Mouse (Mus musculus) heart, postnatal 0 days (tissue): ENCODE measurements at regions not wholly inside any gene's neighbourhood (a gene's known extent, or its start where the extent isn't known, plus 50 kb on each side); places are given as distances from the start of the nearest gene placed in this dataset.

Source experiments
- ATAC-seq: fragments of 200-750 bp; cut with Nextera tagmentation; 2 replicates; pipeline ENCODE4 v1.8.0; 2017; ENCODE audit warnings: low read depth, moderate number of reproducible peaks, moderate library complexity; ENCODE audit not compliant: insufficient read depth
- DNase-seq: peaks from one replicate; pipeline ENCODE4 v3.0.0-alpha.2; 2016; ENCODE audit warnings: low spot score
- H3K27ac ChIP-seq: fragments of 300-500 bp; sonication (generic); 2 replicates; pipeline ENCODE4 v1.5.1; 2014; ENCODE audit warnings: low read depth, mild to moderate bottlenecking
- H3K27me3 ChIP-seq: fragments of 300-500 bp; sonication (generic); 2 replicates; pipeline ENCODE4 v1.6.1; 2014; ENCODE audit warnings: low read length, mixed read lengths; ENCODE audit not compliant: control insufficient read depth, insufficient read depth
- H3K36me3 ChIP-seq: fragments of 300-500 bp; sonication (generic); replicated peaks from 2 replicates; pipeline ENCODE4 v1.6.1; 2014; ENCODE audit warnings: low read length, mixed read lengths; ENCODE audit not compliant: control insufficient read depth, insufficient read depth
- H3K4me1 ChIP-seq: fragments of 300-500 bp; sonication (generic); 2 replicates; pipeline ENCODE4 v1.6.1; 2014; ENCODE audit warnings: antibody characterized with exemption; ENCODE audit not compliant: control insufficient read depth, insufficient read depth
- H3K4me2 ChIP-seq: fragments of 300-500 bp; sonication (generic); 2 replicates; pipeline ENCODE4 v1.6.1; 2014; ENCODE audit warnings: low read depth, mild to moderate bottlenecking, low read length, moderate library complexity
- H3K4me3 ChIP-seq: fragments of 300-500 bp; sonication (generic); 2 replicates; pipeline ENCODE4 v1.5.1; 2014; ENCODE audit warnings: low read depth, low read length
- H3K9ac ChIP-seq: fragments of 300-500 bp; sonication (generic); replicated peaks from 2 replicates; pipeline ENCODE4 v1.6.1; 2014; ENCODE audit warnings: low read depth, low read length, mixed read lengths
- H3K9me3 ChIP-seq: fragments of 300-500 bp; sonication (generic); replicated peaks from 2 replicates; pipeline ENCODE4 v1.6.1; 2016; ENCODE audit warnings: low read length; ENCODE audit not compliant: control insufficient read depth
- CTCF ChIP-seq: IDR thresholded peaks from 2 replicates; pipeline ENCODE4 v1.5.1; 2016; ENCODE audit warnings: antibody characterized with exemption, control low read depth, low read depth
- EP300 ChIP-seq: IDR thresholded peaks from 2 replicates; pipeline ENCODE4 v1.6.1; 2016; ENCODE audit warnings: antibody characterized with exemption, low read depth
- WGBS: fragments of 180-500 bp; shearing (Covaris S2); extraction: QIAGEN DNeasy Blood & Tissue Kit; methylation state at CpG from one replicate; pipeline ENCODE4 v1.1.7; 2014; 5-methylcytosine and 5-hydroxymethylcytosine counted together

DNA sequence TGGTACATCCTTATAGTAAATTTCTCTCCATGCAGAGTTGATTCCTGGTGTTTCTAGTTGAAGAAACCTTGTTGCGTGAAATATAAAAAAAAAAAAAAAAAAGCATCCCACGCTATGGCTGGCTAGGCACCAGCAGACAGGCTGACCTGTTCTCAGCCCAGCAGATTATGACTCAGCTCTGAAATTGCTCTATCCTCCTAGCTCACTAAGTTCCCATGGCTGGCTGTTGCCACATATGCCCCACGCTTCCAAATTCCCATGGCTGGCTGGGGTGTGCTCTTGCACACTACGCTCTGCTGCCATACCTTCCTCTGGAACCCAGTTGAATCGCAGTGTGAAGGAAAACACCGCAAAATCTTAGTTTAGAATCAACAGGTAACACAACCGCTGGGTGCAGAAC lies 270.1 kb downstream of the Mid1ip1 start:
- Histone ChIP-seq H3K4me3 (no peak overlapping the region), H3K4me2 (no peak overlapping the region), H3K4me1 (no peaks in the 10 kb centered on the region), H3K9me3 (no peaks in the 10 kb centered on the region), H3K27ac (no peak overlapping the region), H3K9ac (no peak overlapping the region), H3K27me3 (no peaks in the 10 kb centered on the region), H3K36me3 (no peaks in the 10 kb centered on the region)
- ATAC-seq (no peak), DNase-seq (no peak)
- 86% methylated on average over 7 of the region's 7 CpGs for WGBS
- TF ChIP-seq EP300 (no peak), CTCF (no peak)

DNA sequence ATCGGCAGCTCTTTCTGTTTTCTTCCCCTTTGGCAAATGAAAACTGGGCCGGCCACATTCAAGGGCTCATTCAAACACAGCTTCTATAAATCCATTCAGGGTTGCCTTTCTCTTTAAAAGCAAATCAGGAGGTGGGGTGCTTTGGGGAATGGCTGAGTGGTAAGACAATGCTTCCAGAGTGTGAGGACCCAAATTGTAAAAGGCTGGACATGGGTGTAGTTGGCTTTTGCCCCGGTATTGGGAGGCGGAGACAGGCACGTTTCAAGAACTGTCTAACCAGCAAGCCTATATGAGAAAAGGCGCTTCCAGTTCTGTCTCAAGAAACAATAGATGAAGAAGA lies 277.0 kb downstream of the Mid1ip1 start:
- Histone ChIP-seq H3K27ac (no peak overlapping the region), H3K9ac (no peak overlapping the region), H3K4me1 (no peaks in the 10 kb centered on the region), H3K36me3 (no peaks in the 10 kb centered on the region), H3K27me3 (no peaks in the 10 kb centered on the region), H3K9me3 (no peaks in the 10 kb centered on the region), H3K4me3 (peak overlapping the region; percentile 32), H3K4me2 (peak overlapping the region; percentile 64)
- DNase-seq (no peak), ATAC-seq (no peak)
- 32% methylated on average over 6 of the region's 6 CpGs for WGBS
- no peak for TF ChIP-seq CTCF
- TF ChIP-seq EP300: no peak

DNA sequence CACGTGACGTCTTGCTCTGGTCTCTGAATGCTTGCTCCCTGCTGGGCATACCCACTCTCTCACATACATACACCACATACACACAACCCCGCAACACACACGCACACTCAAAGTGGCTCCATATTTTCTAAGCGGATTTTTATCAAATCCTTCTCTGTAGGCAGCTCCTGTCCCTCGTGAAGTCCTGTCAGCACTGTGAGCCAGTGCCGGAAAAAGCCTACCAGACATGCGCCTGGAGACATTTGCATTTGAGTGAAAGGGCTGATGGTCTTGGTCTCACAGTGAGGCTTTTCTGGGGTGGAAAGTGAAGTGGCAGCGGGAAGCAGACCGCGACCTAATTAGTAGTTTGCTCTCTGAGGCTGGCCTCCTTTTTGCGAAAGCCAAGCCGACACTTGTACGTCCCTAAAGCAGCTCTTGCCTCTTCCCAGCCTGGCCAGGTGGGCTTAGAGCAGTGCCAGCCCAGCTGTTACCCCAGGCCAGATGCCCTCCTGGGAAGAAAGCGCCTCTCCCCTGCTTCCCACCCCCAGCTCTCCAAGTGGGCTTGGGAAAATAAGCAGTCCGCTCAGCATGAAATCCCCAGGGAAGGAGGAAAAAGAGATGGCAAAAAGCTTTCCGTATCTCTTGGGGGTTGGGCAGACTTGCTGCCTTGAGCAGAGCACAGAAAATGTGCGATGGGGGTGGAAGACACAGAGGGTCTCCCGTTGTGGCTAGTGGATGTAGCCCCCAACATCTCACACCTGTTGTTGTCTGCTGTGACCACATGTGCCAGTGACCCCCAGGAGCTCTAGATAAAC lies 277.6 kb downstream of the Mid1ip1 start:
- Histone ChIP-seq H3K27me3 (no peaks in the 10 kb centered on the region), H3K9ac (peak overlapping the region; percentile 69), H3K9me3 (no peaks in the 10 kb centered on the region), H3K36me3 (no peaks in the 10 kb centered on the region), H3K27ac (0 out of 2 replicates have a peak overlapping the region, but pooled peaks have one; percentile 38), H3K4me2 (peak overlapping the region; percentile 64), H3K4me3 (peak overlapping the region; percentile 32), H3K4me1 (no peaks in the 10 kb centered on the region)
- WGBS: 24% methylated on average over 19 of the region's 19 CpGs
- TF ChIP-seq CTCF (no peak), EP300 (no peak)
- no peak for DNase-seq
- peak; percentile 30; the same call in 1 of the 2 replicates for ATAC-seq

DNA sequence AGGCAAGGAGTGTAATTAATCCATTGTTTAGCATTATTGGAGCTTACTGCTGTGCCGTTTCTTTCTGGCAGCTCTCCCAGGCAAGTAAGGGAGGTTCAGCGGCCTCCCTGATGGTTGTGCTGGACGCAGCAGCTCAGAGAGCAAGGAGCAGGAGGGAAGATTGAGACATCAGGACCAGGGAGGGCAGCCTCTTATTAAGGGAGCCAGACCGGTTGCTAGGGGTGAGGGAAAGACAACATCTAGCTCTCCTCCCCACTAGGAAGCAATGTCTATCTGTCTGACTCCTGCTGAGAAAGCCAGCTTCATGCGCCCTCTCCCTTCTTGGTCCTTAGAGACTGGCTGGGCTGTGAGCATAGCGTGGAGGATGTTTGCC lies 278.2 kb downstream of the Mid1ip1 start:
- H3K27ac ChIP-seq: 0 out of 2 replicates have a peak overlapping the region, but pooled peaks have one; percentile 38
- no peak for TF ChIP-seq EP300
- no peak for TF ChIP-seq CTCF
- H3K4me2 ChIP-seq: peak overlapping the region; percentile 64
- no peaks in the 10 kb centered on the region for H3K27me3 ChIP-seq
- peak overlapping the region; percentile 32 for H3K4me3 ChIP-seq
- no peak for ATAC-seq
- peak; percentile 7 for DNase-seq
- no peaks in the 10 kb centered on the region for H3K4me1 ChIP-seq
- WGBS: 19% methylated on average over 6 of the region's 6 CpGs
- H3K9ac ChIP-seq: peak overlapping the region; percentile 69
- H3K36me3 ChIP-seq: no peaks in the 10 kb centered on the region
- H3K9me3 ChIP-seq: no peaks in the 10 kb centered on the region

DNA sequence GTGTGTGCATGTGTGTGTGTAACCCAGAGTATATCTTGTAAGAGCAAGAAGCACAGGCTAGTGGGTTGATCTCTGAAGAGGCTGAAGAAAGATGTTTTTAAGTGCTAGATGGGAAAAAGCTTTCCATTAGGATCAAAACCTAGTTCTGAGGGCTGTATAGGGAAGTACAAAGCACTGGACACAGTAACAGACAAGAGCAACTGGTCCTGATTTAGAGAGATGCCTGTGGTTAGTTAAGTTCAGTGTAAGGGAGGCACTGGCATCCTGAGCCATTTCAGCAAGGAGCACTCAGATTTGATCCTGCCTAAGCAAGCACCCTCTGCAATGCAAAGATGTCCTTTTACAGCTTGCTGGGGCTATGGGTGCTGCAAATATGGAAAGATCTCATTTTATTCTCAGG lies 280.1 kb downstream of the Mid1ip1 start:
- Histone ChIP-seq H3K9ac (no peak overlapping the region), H3K9me3 (no peaks in the 10 kb centered on the region), H3K27ac (no peak overlapping the region), H3K4me2 (no peak overlapping the region), H3K36me3 (no peaks in the 10 kb centered on the region), H3K4me1 (no peaks in the 10 kb centered on the region), H3K4me3 (no peak overlapping the region), H3K27me3 (no peaks in the 10 kb centered on the region)
- TF ChIP-seq CTCF (no peak), EP300 (no peak)
- ATAC-seq: no peak
- DNase-seq: no peak

DNA sequence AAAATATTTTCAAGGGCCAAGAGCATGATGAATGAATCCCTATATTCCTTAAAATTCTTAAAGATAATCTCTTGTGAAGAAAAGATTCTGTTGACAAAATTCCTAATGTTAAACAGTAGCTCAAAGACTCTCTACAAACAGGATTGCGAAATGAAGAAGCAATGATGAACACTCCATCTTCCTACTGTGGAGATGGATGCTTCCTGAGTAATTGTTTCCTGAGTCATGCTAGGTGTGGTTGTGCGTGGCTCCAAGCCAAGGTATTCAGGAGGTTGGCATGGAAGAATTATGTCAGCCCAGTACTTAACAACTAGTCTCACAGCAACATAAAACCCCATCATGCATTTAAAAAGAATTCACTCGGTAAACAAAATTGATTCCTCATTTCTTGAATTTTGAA lies 286.4 kb downstream of the Mid1ip1 start:
- no peaks in the 10 kb centered on the region for H3K9me3 ChIP-seq
- H3K27me3 ChIP-seq: no peaks in the 10 kb centered on the region
- WGBS: 81% methylated on average over 3 of the region's 3 CpGs
- TF ChIP-seq CTCF (no peak), EP300 (no peak)
- no peak overlapping the region for H3K9ac ChIP-seq
- DNase-seq (no peak), ATAC-seq (no peak)
- no peak overlapping the region for H3K27ac ChIP-seq
- H3K4me1 ChIP-seq: no peaks in the 10 kb centered on the region
- no peak overlapping the region for H3K4me2 ChIP-seq
- no peak overlapping the region for H3K4me3 ChIP-seq
- H3K36me3 ChIP-seq: no peaks in the 10 kb centered on the region
